Mouse (Mus musculus): Measurements from ENCODE around the gene Car5a. TPM values are rescaled to one million over a fixed set of nuclear protein-coding genes. Genes with fewer than 3 reads are reported as not detected.

The Car5a gene
- total RNA-seq, 2 experiments from 2014 or later: not detected

- peak overlapping the region; percentile 79 for H3K27ac ChIP-seq
- H3K4me3 ChIP-seq: no peak overlapping the region
- TF ChIP-seq CTCF (conservative IDR thresholded peaks at IDR 0.05): no peak
- no peak for DNase-seq (ENCODE audit: low spot score in 2 of 2)
Observed at GRCm38 (mm10) chr8:121922101-121922500, 22.6 kb downstream of the Car5a start.

DNA sequence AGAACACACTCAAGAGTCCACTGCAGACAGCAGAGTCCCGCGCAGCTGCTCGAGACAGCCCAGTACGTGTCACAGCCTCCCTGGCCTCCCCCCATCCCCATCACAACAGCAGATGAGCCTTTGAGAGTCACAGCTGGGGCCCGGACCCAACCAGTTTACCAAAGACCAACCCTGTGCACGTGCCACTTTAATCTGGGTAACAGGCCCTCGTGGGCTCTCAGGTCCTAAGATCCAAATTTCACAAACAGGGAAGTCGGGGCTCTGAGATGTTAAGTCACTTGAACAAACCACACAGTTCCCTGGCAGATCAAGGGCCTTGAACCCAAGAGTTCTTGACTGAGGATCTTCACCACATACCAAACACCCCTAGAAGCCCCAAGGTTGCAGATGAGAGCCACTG lies 23.1 kb downstream of the Car5a start:
- no peak for DNase-seq (ENCODE audit: low spot score in 2 of 2)
- no peak for TF ChIP-seq CTCF (conservative IDR thresholded peaks at IDR 0.05)
- Histone ChIP-seq H3K27ac (peak overlapping the region; percentile 79), H3K4me3 (no peak overlapping the region)

DNA sequence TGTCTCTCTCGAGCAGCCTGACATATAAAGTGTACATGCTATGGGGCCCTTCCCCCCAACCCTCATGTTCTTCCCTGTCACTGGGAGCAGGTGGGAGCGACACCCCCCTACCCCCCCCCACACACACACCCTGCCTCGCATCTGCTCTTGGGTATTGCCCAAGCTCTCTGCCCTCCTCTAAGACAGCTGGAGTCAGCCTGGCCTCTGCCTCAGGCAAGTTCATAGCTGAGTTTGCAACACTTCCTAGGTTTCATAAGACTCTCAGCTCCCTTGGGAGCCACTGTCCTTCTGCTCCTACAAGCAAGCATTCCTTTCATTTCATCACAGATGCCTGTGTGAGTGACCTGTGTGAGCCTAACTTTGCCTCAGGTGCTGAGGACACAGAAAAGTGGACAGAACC lies 25.0 kb downstream of the Car5a start:
- no peak for DNase-seq (ENCODE audit: low spot score in 2 of 2)
- no peak for TF ChIP-seq CTCF (conservative IDR thresholded peaks at IDR 0.05)
- H3K4me3 ChIP-seq: no peak overlapping the region
- peak overlapping the region; percentile 28; the same call in 1 of the 2 replicates for H3K27ac ChIP-seq

GRCm38 (mm10) chr8:121919158-121919557 lies 25.5 kb downstream of the Car5a start:
- no peak for TF ChIP-seq CTCF (conservative IDR thresholded peaks at IDR 0.05)
- Histone ChIP-seq H3K27ac (no peak overlapping the region), H3K4me3 (no peak overlapping the region)
- no peak for DNase-seq (ENCODE audit: low spot score in 2 of 2)

DNA sequence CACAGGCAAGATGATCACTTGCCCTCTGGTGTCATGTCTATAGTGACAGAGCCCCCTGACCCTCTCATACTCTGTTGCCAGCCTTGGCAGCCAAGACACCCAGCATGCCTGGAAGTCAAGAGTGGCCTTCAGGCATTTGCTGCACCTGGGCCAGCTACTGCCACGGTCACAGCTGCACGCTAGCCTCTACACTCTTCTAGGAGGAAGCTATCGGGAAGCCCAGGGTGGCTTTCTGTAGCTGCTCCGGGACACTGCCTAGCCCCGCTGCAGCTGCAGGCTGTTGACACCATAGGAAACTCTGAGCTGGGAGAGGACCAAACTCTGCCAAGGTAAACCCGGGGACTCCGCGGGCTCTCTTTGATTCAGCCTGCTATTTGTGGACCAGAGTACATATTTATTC lies 31.3 kb downstream of the Car5a start:
- no peak for TF ChIP-seq CTCF (conservative IDR thresholded peaks at IDR 0.05)
- H3K4me3 ChIP-seq: no peak overlapping the region
- peak overlapping the region; percentile 32; the same call in 1 of the 2 replicates for H3K27ac ChIP-seq
- DNase-seq (ENCODE audit: low spot score in 2 of 2): no peak

DNA sequence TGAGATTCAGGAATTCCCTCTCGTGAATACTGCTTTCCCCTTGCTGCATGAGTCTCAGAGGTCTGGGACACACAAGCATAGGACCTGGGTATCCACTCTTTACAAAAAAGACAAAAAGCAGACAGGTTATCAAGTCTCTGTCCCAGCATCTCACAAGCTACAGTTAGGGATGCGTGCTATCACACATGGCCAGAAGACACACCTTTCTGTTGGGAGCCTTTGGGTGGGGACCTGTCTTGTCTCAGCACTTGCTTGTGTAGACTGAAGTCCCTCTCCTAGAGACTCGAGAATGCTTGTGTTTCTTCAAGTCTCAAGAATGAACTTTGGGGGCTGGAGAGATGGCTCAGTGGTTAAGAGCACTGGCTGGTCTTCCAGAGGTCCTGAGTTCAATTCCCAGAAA lies 31.9 kb downstream of the Car5a start:
- no peak for TF ChIP-seq CTCF (conservative IDR thresholded peaks at IDR 0.05)
- Histone ChIP-seq H3K27ac (peak overlapping the region; percentile 78), H3K4me3 (no peak overlapping the region)
- no peak for DNase-seq (ENCODE audit: low spot score in 2 of 2)

GRCm38 (mm10) chr8:121911987-121912386 lies 32.7 kb downstream of the Car5a start:
- no peak for DNase-seq (ENCODE audit: low spot score in 2 of 2)
- no peak overlapping the region for H3K4me3 ChIP-seq
- H3K27ac ChIP-seq: peak overlapping the region; percentile 78
- no peak for TF ChIP-seq CTCF (conservative IDR thresholded peaks at IDR 0.05)

GRCm38 (mm10) chr8:121911400-121911799 lies 33.3 kb downstream of the Car5a start:
- DNase-seq (ENCODE audit: low spot score in 2 of 2): no peak
- Histone ChIP-seq H3K4me3 (no peak overlapping the region), H3K27ac (peak overlapping the region; percentile 78)
- TF ChIP-seq CTCF (conservative IDR thresholded peaks at IDR 0.05): no peak

GRCm38 (mm10) chr8:121909663-121910062 lies 35.0 kb downstream of the Car5a start:
- Histone ChIP-seq H3K4me3 (no peak overlapping the region), H3K27ac (no peak overlapping the region; the same call in 1 of the 2 replicates)
- DNase-seq (ENCODE audit: low spot score in 2 of 2): peak; percentile 61 to 87
- TF ChIP-seq CTCF (conservative IDR thresholded peaks at IDR 0.05): peak; percentile 81

GRCm38 (mm10) chr8:121909148-121909541 lies 35.6 kb downstream of the Car5a start:
- no peak for TF ChIP-seq CTCF (conservative IDR thresholded peaks at IDR 0.05)
- DNase-seq (ENCODE audit: low spot score in 2 of 2): no peak
- no peak overlapping the region; the same call in 1 of the 2 replicates for H3K27ac ChIP-seq
- no peak overlapping the region for H3K4me3 ChIP-seq

DNA sequence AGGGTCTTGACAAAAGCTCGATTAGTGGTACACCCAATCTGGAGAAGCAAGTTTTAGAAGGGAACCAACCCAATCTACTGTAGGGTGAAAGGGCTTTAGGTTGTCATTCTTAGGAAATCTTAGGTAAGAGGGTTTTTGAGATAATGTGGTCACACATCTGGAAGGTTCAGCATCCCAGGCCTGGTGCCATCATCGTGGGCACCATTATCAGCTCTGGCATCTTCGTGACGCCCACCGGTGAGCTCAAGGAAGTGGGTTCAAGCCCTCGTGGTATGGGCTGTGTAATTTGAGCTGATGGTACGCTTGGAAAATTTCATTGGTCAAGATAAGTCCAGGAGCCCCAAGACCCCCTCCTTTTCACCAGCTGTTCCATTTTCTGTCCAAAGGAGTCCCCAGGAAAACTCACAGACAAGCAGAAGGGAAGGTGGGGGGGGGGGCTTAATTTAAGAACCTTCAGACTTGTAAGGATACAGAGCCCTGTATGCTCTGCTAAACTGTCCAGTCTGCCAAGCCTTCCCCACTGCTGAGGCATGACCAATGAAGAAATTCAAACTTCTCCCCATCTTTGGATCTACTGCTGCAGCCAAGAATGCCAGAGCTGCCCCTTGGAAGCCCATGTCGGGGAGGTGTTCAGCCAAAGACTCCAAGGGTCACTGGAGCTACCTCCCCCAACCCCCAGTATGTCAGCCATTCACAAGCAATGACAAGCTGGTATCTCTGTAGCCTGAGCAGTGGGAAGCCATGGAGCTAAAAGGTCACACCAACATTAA lies 36.1 kb downstream of the Car5a start:
- Histone ChIP-seq H3K27ac (no peak overlapping the region; the same call in 1 of the 2 replicates), H3K4me3 (no peak overlapping the region; the same call in 1 of the 2 replicates)
- no peak for DNase-seq (ENCODE audit: low spot score in 2 of 2)
- TF ChIP-seq CTCF (conservative IDR thresholded peaks at IDR 0.05): no peak

GRCm38 (mm10) chr8:121907587-121908248 lies 37.0 kb downstream of the Car5a start, which contains the start of gene Slc7a5:
Gene Slc7a5 (minus strand): TSS chr8:121907694.
- Histone ChIP-seq H3K4me3 (peak within 1 kb of the TSS; percentile 62), H3K27ac (peak within 1 kb of the TSS; percentile 87)
- DNase-seq (ENCODE audit: low spot score in 2 of 2): peak; percentile 94 to 97
- TF ChIP-seq CTCF (conservative IDR thresholded peaks at IDR 0.05): no peak
